Mouse (Mus musculus) hindbrain, embryonic 13.5 days (tissue): ENCODE data around the gene Hspb9. TPM values are rescaled to one million over a fixed set of nuclear protein-coding genes. Genes with fewer than 3 reads are reported as not detected.

Source experiments
- ATAC-seq: fragments of 200-750 bp; cut with Nextera tagmentation; 2 replicates; pipeline ENCODE4 v1.8.0; 2017; ENCODE audit warnings: moderate TSS enrichment; ENCODE audit not compliant: low FRiP score
- H3K27ac ChIP-seq: fragments of 300-500 bp; sonication (generic); 2 replicates; pipeline ENCODE4 v1.5.1; 2015; ENCODE audit warnings: inconsistent platforms, mild to moderate bottlenecking, moderate library complexity
- H3K27me3 ChIP-seq: fragments of 300-500 bp; sonication (generic); 2 replicates; pipeline ENCODE4 v1.6.1; 2015; ENCODE audit warnings: mild to moderate bottlenecking, inconsistent platforms
- H3K36me3 ChIP-seq: fragments of 300-500 bp; sonication (generic); 2 replicates; pipeline ENCODE4 v1.6.1; 2015; ENCODE audit warnings: mild to moderate bottlenecking, inconsistent platforms
- H3K4me1 ChIP-seq: fragments of 300-500 bp; sonication (generic); replicated peaks from 2 replicates; pipeline ENCODE4 v1.6.1; 2015; ENCODE audit warnings: inconsistent platforms
- H3K4me2 ChIP-seq: fragments of 300-500 bp; sonication (generic); 2 replicates; pipeline ENCODE4 v1.6.1; 2015; ENCODE audit warnings: inconsistent platforms, mild to moderate bottlenecking, moderate library complexity
- H3K4me3 ChIP-seq: fragments of 300-500 bp; sonication (generic); 2 replicates; pipeline ENCODE4 v1.5.1; 2015; ENCODE audit warnings: mild to moderate bottlenecking, inconsistent platforms
- H3K9ac ChIP-seq: fragments of 300-500 bp; sonication (generic); 2 replicates; pipeline ENCODE4 v1.6.1; 2015; ENCODE audit warnings: mild to moderate bottlenecking, inconsistent platforms
- H3K9me3 ChIP-seq: fragments of 300-500 bp; sonication (generic); 2 replicates; pipeline ENCODE4 v1.6.1; 2016; ENCODE audit warnings: inconsistent platforms
- WGBS: fragments of 180-500 bp; shearing (Covaris S2); methylation state at CpG from one replicate; pipeline ENCODE4 v1.1.7; 2015; 5-methylcytosine and 5-hydroxymethylcytosine counted together
- polyA plus RNA-seq: library from polyadenylated mRNA; unstranded; fragments of >200 nt; fragmentation: Nextera tagmentation; extraction: Ambion mirVana; gene quantifications from 2 replicates; pipeline ENCODE4 v1.2.1, GENCODE M21; 2015

The Hspb9 gene
- polyA plus RNA-seq, 1 experiment from 2014 or later, result not detected

DNA sequence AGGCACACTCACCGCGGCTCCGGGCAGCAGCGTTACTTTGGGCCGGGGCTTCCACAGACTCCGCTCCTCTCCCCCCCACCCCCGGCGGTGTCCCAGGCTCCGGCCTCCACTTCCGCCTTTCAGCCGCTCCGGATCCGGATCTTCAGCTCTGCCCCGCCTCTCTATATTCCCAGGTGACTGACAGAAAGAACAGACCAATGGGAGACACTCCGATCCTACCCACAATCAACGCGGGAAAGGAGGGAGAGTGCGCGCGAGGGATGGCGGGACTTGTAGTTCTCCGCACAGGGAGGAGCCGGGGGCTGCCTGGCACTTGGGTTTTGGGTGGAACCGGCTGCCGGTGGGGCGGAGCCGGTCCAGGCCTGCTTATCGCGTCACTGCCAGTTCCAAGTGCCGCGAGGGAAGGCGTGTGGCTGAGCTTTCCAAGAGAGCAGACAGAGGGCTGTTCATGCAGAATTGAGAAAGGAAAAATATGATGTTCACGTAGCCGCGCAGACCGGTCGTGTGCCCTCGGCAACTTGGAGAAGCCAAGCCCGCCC is 24.5 kb downstream of the Hspb9 start, which contains the start of gene Rab5c:
Rab5c (minus strand) TSS at position 150 of the 539 bp plus-strand sequence.
- Histone ChIP-seq H3K9me3 (no peaks in the 10 kb centered on the region), H3K4me1 (peaks cover 26% of the 10 kb centered on the region), H3K36me3 (peaks cover 23% of the 10 kb centered on the region), H3K27me3 (peaks cover 4% of the 10 kb centered on the region; the same call in 1 of the 2 replicates), H3K27ac (peak within 1 kb of the TSS; percentile 80), H3K4me2 (peak within 1 kb of the TSS; percentile 77), H3K4me3 (peak within 1 kb of the TSS; percentile 79), H3K9ac (peak within 1 kb of the TSS; percentile 97)
- WGBS, result under 1% methylated on average over 39 of the region's 39 CpGs
- peak; percentile 99 for ATAC-seq

DNA sequence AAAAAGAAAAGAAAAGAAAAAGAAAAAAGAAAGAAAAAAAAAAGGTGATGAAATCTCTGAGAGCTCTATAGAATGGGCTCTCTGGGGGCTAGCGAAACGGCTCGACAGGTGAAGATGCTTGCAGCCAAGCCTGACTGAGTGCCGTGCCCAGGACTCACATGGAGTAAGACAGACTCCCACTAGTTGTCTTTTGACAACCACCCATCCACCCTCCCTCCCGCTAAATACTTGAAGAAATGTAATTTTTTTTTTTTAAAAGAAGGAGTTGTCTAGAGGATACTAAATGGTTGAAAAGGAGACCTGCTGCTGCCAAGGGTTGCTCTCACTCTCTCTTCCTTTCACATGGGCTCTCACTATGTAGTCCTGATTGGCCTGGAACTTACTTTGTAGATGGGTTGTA is 25.1 kb downstream of the Hspb9 start:
- H3K9me3 ChIP-seq, result no peaks in the 10 kb centered on the region
- WGBS, result 23% methylated on average over 5 of the region's 5 CpGs

DNA sequence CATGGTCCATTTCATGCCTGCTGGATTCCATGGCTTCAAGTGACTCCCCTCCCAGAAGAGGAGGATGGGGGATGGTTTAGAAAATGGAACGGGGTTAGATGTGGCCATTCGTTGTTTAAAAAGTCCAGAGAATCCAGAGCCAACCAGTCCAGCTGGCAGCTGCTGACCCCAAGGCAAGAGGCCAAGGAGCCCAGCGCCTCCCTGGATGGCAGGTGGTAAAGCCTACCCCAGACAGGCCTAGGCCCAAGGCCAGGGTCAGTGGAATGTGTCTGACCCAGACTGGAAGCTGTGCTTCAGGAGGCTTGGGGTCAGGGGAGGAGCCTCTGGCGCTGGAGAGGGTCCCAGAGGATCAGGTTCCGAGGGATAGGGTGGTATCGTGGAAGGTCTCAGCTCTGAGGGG is 27.7 kb downstream of the Hspb9 start:
- 78% methylated on average over 6 of the region's 6 CpGs for WGBS

More for the DNA sequence above, 25.1 kb downstream of the Hspb9 start:
- peak overlapping the region; percentile 79 for H3K4me3 ChIP-seq
- peaks cover 26% of the 10 kb centered on the region for H3K4me1 ChIP-seq
- no peak for ATAC-seq
- H3K36me3 ChIP-seq, result peaks cover 23% of the 10 kb centered on the region
- peaks cover 4% of the 10 kb centered on the region; the same call in 1 of the 2 replicates for H3K27me3 ChIP-seq
- H3K4me2 ChIP-seq, result peak overlapping the region; percentile 77
- peak overlapping the region; percentile 74 for H3K9ac ChIP-seq
- H3K27ac ChIP-seq, result peak overlapping the region; percentile 80

DNA sequence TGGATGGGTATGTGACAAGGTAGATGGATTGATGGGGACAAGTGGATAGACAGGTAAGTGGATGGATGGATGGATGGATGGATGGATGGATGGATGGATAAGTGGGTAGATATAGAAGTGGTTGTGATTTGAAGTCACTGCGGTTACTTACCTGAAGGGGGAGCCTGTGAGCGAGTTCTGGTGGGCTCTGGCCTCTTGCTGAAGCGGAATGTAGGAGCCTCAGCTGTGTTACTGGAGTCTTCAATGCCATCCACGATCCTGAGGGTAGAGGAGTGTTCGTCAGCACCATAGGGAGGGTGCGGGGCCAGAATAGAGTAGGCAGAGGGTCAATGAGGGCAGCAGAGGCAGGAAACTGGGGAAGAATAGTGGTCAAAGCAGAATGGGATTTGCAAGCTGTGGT is 31.4 kb downstream of the Hspb9 start:
- Histone ChIP-seq H3K9me3 (no peaks in the 10 kb centered on the region), H3K9ac (no peak overlapping the region), H3K27me3 (peaks cover 17% of the 10 kb centered on the region), H3K4me3 (no peak overlapping the region), H3K4me2 (no peak overlapping the region), H3K36me3 (peaks cover 65% of the 10 kb centered on the region), H3K27ac (no peak overlapping the region), H3K4me1 (no peaks in the 10 kb centered on the region; the same call in 1 of the 2 replicates)
- ATAC-seq, result 0 out of 2 replicates have a peak, but pooled peaks have one; percentile 55
- WGBS, result 12% methylated on average over 6 of the region's 6 CpGs

More for the DNA sequence above, 27.7 kb downstream of the Hspb9 start:
- Histone ChIP-seq H3K36me3 (peaks cover 39% of the 10 kb centered on the region), H3K4me2 (no peak overlapping the region), H3K27me3 (peaks cover 4% of the 10 kb centered on the region; the same call in 1 of the 2 replicates), H3K4me1 (peaks cover 17% of the 10 kb centered on the region), H3K4me3 (no peak overlapping the region), H3K9ac (no peak overlapping the region), H3K9me3 (no peaks in the 10 kb centered on the region), H3K27ac (no peak overlapping the region)
- ATAC-seq, result no peak

DNA sequence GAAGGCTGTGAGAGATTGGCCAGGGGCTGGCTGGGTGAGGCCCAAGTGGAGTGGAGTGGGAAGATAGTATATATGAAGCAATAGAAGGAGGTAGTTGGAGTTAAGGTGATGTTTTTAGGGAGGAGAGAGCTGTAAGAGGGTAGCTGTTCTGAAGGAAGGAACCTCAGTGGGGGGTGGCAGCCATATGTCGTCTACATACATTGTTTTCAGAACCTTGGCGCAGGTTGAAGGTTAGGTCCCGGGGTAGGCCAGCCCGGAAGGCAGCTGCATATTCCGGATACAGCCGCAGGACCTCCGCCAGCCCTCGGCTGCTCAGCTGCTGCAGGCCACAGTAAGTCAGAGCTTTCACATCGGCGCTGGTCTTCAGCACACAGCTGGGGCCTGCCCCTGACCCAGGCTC is 32.9 kb downstream of the Hspb9 start:
- Histone ChIP-seq H3K9ac (no peak overlapping the region), H3K9me3 (no peaks in the 10 kb centered on the region), H3K4me1 (no peaks in the 10 kb centered on the region; the same call in 1 of the 2 replicates), H3K36me3 (peaks cover 75% of the 10 kb centered on the region), H3K27ac (no peak overlapping the region), H3K4me3 (no peak overlapping the region), H3K27me3 (peaks cover 16% of the 10 kb centered on the region), H3K4me2 (no peak overlapping the region)
- ATAC-seq, result no peak
- 73% methylated on average over 10 of the region's 10 CpGs for WGBS

DNA sequence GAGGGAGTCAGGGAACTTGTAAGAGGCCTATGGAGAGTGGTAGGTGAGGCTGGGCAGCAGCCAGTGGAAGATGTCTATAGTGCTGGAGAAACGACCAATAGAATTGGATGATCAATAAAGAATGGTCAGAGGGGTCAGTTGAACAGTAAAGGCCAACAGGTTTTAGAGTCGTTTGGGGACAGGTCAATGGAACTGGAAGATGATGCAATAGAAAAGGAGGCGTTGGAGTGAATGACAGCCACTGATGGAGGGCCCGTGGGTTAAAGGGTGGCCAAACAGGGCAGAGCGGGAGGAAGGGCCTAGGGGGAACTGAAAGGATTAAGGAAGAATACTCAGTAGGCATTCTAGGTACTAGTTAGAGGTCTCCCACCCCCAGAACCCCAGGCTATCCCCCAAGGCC is 33.5 kb downstream of the Hspb9 start:
- 73% methylated on average over 5 of the region's 5 CpGs for WGBS
- peaks cover 16% of the 10 kb centered on the region for H3K27me3 ChIP-seq

DNA sequence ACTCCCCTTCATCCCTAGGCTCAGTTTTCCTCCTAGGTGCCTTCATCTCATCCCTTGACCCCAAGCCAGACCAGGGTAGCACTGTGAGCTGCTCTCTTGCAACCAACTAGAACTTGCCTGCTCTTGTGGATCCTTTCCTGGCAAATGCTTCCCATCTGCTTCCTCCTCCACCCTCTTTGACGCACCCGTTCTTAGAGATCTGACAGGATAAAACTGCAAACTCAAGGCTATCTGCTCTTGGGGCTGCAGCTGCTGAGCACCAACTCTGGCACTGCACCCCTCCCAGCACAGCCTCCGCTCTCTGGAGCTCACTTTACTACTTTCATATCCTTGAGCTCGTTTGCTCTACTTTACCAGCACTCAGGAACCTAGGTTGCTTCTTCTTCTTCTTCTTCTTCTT is 35.0 kb downstream of the Hspb9 start:
- no peak overlapping the region for H3K9ac ChIP-seq
- H3K4me3 ChIP-seq, result no peak overlapping the region
- no peaks in the 10 kb centered on the region for H3K9me3 ChIP-seq
- H3K4me1 ChIP-seq, result peaks cover 4% of the 10 kb centered on the region; the same call in 1 of the 2 replicates
- H3K27ac ChIP-seq, result no peak overlapping the region
- 82% methylated on average over 4 of the region's 4 CpGs for WGBS
- no peak for ATAC-seq
- H3K27me3 ChIP-seq, result peaks cover 16% of the 10 kb centered on the region
- no peak overlapping the region for H3K4me2 ChIP-seq
- H3K36me3 ChIP-seq, result peaks cover 74% of the 10 kb centered on the region

More for the DNA sequence above, 33.5 kb downstream of the Hspb9 start:
- Histone ChIP-seq H3K4me1 (peaks cover under 1% of the 10 kb centered on the region; the same call in 1 of the 2 replicates), H3K4me2 (no peak overlapping the region), H3K27ac (no peak overlapping the region), H3K9me3 (no peaks in the 10 kb centered on the region), H3K36me3 (peaks cover 75% of the 10 kb centered on the region), H3K9ac (no peak overlapping the region), H3K4me3 (no peak overlapping the region)
- ATAC-seq, result no peak

DNA sequence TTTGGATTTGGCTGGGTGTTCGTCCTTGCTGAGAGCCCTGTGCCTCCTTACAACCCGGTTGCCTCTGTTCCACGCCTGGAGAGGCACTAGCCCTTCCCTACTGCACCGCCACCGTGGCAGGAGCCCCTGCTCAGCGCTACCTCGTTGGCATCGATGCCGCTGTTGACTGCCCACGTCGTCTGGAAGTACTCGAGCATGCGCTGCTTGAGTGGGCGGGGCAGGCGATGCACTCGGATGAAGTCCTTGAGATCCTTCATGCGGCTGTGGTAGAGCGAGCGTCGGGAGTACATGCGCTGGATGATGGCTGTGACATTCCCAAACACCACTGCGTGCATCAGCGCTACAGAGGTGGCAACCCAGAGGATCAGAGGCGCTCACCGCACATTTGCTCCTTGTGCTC is 35.8 kb downstream of the Hspb9 start:
- ATAC-seq, result no peak
- peaks cover 4% of the 10 kb centered on the region; the same call in 1 of the 2 replicates for H3K4me1 ChIP-seq
- WGBS, result 56% methylated on average over 25 of the region's 25 CpGs
- H3K27me3 ChIP-seq, result peaks cover 16% of the 10 kb centered on the region
- no peak overlapping the region for H3K4me3 ChIP-seq
- peaks cover 76% of the 10 kb centered on the region for H3K36me3 ChIP-seq
- H3K9ac ChIP-seq, result no peak overlapping the region
- no peaks in the 10 kb centered on the region for H3K9me3 ChIP-seq
- no peak overlapping the region for H3K27ac ChIP-seq
- H3K4me2 ChIP-seq, result no peak overlapping the region

DNA sequence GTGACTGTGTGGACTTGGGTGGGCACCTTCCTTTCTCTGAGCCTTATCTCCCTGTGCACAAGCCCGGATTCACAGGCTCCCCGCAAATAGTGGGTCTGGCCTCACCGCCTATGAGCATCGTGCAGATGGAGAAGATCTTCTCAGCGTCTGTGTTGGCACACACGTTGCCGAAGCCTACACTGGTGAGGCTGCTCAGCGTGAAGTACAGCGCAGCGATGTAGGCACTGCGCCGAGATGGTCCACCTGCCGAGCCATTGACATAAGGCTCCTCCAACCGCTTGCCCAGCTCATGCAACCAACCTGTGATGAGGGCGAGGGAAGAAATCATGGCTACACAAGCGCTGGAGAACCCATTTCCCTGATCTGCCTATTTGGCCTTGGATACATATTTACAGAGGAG is 36.5 kb downstream of the Hspb9 start:
- H3K4me1 ChIP-seq, result peaks cover 4% of the 10 kb centered on the region; the same call in 1 of the 2 replicates
- peaks cover 77% of the 10 kb centered on the region for H3K36me3 ChIP-seq
- WGBS, result 91% methylated on average over 16 of the region's 16 CpGs
- no peak overlapping the region for H3K4me2 ChIP-seq
- no peak for ATAC-seq
- no peak overlapping the region for H3K4me3 ChIP-seq
- no peak overlapping the region for H3K27ac ChIP-seq
- H3K9ac ChIP-seq, result no peak overlapping the region
- no peaks in the 10 kb centered on the region for H3K9me3 ChIP-seq
- H3K27me3 ChIP-seq, result peaks cover 16% of the 10 kb centered on the region

DNA sequence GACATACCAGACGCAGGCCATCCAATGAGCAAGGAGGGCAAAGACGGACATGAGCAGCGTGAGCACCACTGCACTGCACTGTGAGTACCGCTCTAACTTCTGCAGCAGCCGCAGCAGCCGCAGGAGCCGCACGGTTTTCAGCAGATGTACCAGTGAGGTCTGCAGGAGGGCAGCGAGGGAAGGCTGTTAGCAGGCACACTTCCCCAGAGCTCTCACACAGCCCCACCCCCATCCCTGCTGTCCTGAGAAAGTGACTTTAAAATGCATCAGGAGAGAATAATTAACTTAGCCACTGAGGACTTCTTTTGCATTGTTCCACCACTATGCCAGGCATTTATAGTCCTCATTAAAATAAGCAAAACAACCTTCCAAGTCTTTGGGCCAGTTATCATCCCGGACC is 38.6 kb downstream of the Hspb9 start:
- ATAC-seq, result no peak
- 38% methylated on average over 10 of the region's 10 CpGs for WGBS
- Histone ChIP-seq H3K27me3 (peaks cover 16% of the 10 kb centered on the region), H3K4me1 (0 out of 2 replicates have a peak, but pooled peaks cover 4% of the 10 kb centered on the region), H3K36me3 (peaks cover 75% of the 10 kb centered on the region), H3K4me2 (no peak overlapping the region), H3K27ac (no peak overlapping the region), H3K9ac (peak overlapping the region; percentile 51; the same call in 1 of the 2 replicates), H3K4me3 (no peak overlapping the region), H3K9me3 (no peaks in the 10 kb centered on the region)

DNA sequence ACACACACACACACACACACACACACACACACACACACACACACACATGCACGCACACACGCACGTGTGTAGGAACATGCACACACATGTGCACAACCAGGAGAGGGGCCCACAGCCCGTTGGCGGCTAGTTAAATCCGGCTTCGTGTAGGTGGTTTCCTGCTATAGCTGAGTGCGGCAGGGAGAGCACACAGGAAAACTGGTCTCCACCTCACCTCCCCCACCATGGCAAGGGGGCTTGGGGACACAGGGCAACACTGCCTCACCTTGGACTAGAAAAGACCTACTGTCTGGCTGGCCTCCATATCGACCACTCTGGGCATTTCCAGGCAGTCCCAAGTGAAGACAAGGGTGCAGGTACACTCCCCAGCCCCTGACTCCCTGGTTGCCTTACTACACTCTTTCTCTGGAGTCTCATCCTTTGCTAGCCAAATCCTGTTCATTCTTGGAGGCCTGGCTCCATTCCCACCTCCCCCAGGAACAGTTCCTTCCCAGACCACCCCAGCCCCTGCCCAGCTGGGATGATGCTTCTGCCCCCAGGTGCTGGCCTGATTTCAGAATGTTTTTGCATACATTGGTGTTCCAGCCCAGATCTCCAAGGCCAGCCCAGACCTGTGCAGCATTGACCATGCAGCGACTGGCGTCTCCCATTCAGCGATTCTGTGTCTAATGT is 40.5 kb downstream of the Hspb9 start:
- no peak overlapping the region for H3K27ac ChIP-seq
- no peak overlapping the region for H3K4me3 ChIP-seq
- no peak overlapping the region for H3K4me2 ChIP-seq
- H3K9ac ChIP-seq, result no peak overlapping the region
- no peaks in the 10 kb centered on the region for H3K9me3 ChIP-seq
- WGBS, result 90% methylated on average over 12 of the region's 12 CpGs
- ATAC-seq, result no peak
- H3K36me3 ChIP-seq, result peaks cover 67% of the 10 kb centered on the region
- peaks cover 15% of the 10 kb centered on the region for H3K4me1 ChIP-seq
- H3K27me3 ChIP-seq, result peaks cover 14% of the 10 kb centered on the region; the same call in 1 of the 2 replicates

DNA sequence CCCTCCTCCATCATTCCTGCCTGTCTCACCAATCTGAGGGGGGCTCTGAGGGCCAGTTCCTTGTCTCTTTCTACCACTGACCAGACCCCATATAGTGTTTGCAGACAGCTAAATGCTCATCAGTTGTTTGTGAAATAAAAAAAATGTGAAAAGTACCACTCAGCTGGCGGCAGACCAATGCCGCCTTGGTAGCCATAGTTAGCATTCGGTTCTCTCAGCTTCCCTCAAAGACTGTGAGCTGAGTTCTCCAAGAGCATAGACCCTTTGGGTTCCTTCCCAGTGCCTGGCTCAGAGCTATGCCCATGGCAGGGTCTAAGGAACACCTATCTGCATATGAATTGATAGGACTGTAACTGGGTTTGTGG is 41.0 kb downstream of the Hspb9 start:
- Histone ChIP-seq H3K4me1 (peaks cover 20% of the 10 kb centered on the region), H3K4me2 (no peak overlapping the region), H3K4me3 (no peak overlapping the region), H3K27me3 (peaks cover 13% of the 10 kb centered on the region; the same call in 1 of the 2 replicates), H3K9ac (no peak overlapping the region), H3K36me3 (peaks cover 62% of the 10 kb centered on the region), H3K9me3 (no peaks in the 10 kb centered on the region), H3K27ac (no peak overlapping the region)
- 90% methylated on average over 3 of the region's 3 CpGs for WGBS
- no peak for ATAC-seq
